Mouse (Mus musculus) heart, postnatal 25 days (tissue): ENCODE measurements around the gene Arpc4. TPM values are rescaled to one million over a fixed set of nuclear protein-coding genes. Genes with fewer than 3 reads are reported as not detected.
A peak's percentile ranks its signal among the peaks of the same experiment; 100 is the strongest.

Experiments
- DNase-seq: peaks from one replicate; pipeline ENCODE4 v3.0.0; 2022; ENCODE audit warnings: low spot score
- intact Hi-C: fragments of 180-260 bp; cut with DNase I; formaldehyde crosslinking; loops from one replicate; pipeline ENCODE4 v1.15.1; 2025
- total RNA-seq, 2 experiments: library from RNA; stranded (reverse); gene quantifications; 2 replicates each; pipeline ENCODE4 v1.2.3; 2021

Gene Arpc4
- total RNA-seq, 2 experiments from 2014 or later = 66.4 to 74.2 TPM

GRCm38 (mm10) chr6:113361476-113361875 is 16.4 kb upstream of the Arpc4 start:
- intact Hi-C loops = no loop called here
- no peak for DNase-seq

GRCm38 (mm10) chr6:113362241-113362640 is 15.7 kb upstream of the Arpc4 start:
- no peak for DNase-seq
- intact Hi-C loops = no loop called here

- intact Hi-C loops = no loop called here
- no peak for DNase-seq
Measured at GRCm38 (mm10) chr6:113364518-113365135, 13.3 kb upstream of the Arpc4 start.

- no peak for DNase-seq
- intact Hi-C loops = no loop called here
Measured at GRCm38 (mm10) chr6:113366639-113367038, 11.3 kb upstream of the Arpc4 start.

GRCm38 (mm10) chr6:113367574-113367973 is 10.3 kb upstream of the Arpc4 start:
- no peak for DNase-seq
- intact Hi-C loops = no loop called here

GRCm38 (mm10) chr6:113368124-113368523 is 9.8 kb upstream of the Arpc4 start:
- intact Hi-C loops = no loop called here
- no peak for DNase-seq

- DNase-seq = no peak
- intact Hi-C loops = no loop called here
Measured at GRCm38 (mm10) chr6:113368577-113368976, 9.3 kb upstream of the Arpc4 start.

GRCm38 (mm10) chr6:113370194-113370929 is 7.6 kb upstream of the Arpc4 start:
- no peak for DNase-seq
- intact Hi-C loops = no loop called here

GRCm38 (mm10) chr6:113373491-113373890 is 4.4 kb upstream of the Arpc4 start:
- no peak for DNase-seq
- intact Hi-C loops = no loop called here

GRCm38 (mm10) chr6:113377172-113377495 is 781 bp upstream of the Arpc4 start:
- DNase-seq = no peak
- intact Hi-C loops = loop anchor here (5.0 kb wide), 1 partner anchor 35 kb away; the partner anchor contains the start of gene Camk1

- intact Hi-C loops = loop anchor here (5.0 kb wide), 1 partner anchor 37 kb away; the partner anchor contains the start of gene Camk1
- DNase-seq = no peak
Measured at GRCm38 (mm10) chr6:113379246-113379645, 1.3 kb downstream of the Arpc4 start.

- intact Hi-C loops = loop anchor here (5.0 kb wide), 1 partner anchor 143 kb away; the partner anchor contains the start of gene Mtmr14
- DNase-seq = no peak
Measured at GRCm38 (mm10) chr6:113380480-113380879, 2.6 kb downstream of the Arpc4 start.

- no peak for DNase-seq
- intact Hi-C loops = loop anchor here (5.0 kb wide), 1 partner anchor 147 kb away; the partner anchor contains the start of gene Mtmr14
Measured at GRCm38 (mm10) chr6:113384351-113384927, 6.5 kb downstream of the Arpc4 start.

- intact Hi-C loops = no loop called here
- no peak for DNase-seq
Measured at GRCm38 (mm10) chr6:113385160-113385714, 7.3 kb downstream of the Arpc4 start.

GRCm38 (mm10) chr6:113386025-113386424 is 8.1 kb downstream of the Arpc4 start:
- intact Hi-C loops = no loop called here
- no peak for DNase-seq

- no peak for DNase-seq
- intact Hi-C loops = no loop called here
Measured at GRCm38 (mm10) chr6:113388960-113389359, 11.0 kb downstream of the Arpc4 start, which contains the start of gene Ttll3. Gene Ttll3, plus strand, starts transcription at chr6:113389260.

- intact Hi-C loops = no loop called here
- DNase-seq = no peak
Measured at GRCm38 (mm10) chr6:113390715-113391114, 12.8 kb downstream of the Arpc4 start.

GRCm38 (mm10) chr6:113392015-113392386 is 14.1 kb downstream of the Arpc4 start:
- intact Hi-C loops = no loop called here
- no peak for DNase-seq

- peak; percentile 26 for DNase-seq
- intact Hi-C loops = no loop called here
Measured at GRCm38 (mm10) chr6:113392387-113393071, 14.6 kb downstream of the Arpc4 start.

- no peak for DNase-seq
- intact Hi-C loops = no loop called here
Measured at GRCm38 (mm10) chr6:113393951-113394350, 16.0 kb downstream of the Arpc4 start.
